Comparison of ENCODE assay signal across 17 mouse cellular contexts in the genomic region with DNA sequence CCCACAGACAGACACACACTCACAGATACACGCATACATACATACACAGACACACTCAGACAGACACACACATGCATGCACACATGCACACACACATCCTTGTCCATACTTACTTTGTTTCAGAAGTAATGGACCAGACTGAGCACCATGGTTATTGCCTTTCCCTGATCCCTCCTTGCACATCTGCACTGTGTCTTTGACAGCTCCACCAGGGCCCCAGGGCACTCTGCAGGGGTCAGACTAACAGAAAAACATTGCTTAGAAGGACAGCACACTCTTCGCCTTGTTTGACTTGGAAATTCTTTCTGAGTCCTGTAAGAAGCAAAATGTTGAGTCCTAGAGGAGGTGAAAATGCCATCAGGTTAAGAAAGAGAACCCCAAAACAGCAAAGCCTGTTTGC.
DNase-seq lines count a peak whose midpoint lies in the region; ATAC-seq lines count a peak whose summit lies in the region.
"Had no signal": no experiment of that assay in that cellular context is flagged by ENCODE, and none has a peak within 500 bp of the region (broad histone marks: within the 10 kb centered on the region; RNA-seq: fewer than 3 reads in every experiment).

No protein-coding gene starts in this region.

- 45% methylated on average over 2 of the region's 2 CpGs for WGBS in embryonic facial prominence, embryonic 10.5 days
- 72% methylated on average over 2 of the region's 2 CpGs for WGBS in midbrain, embryonic 16.5 days

- H3K9ac ChIP-seq in midbrain, embryonic 16.5 days (ENCODE audit: low read depth, low read length), result no peak overlapping the region
- H3K9ac ChIP-seq: forebrain, embryonic 15.5 days; heart, embryonic 15.5 days; liver, embryonic 12.5 days; neural tube, embryonic 13.5 days had no signal

- H3K27me3 ChIP-seq in megakaryocyte, embryonic 14.5 days (replicated peaks), result peaks cover 3% of the 10 kb centered on the region
- H3K27me3 ChIP-seq in embryonic facial prominence, embryonic 10.5 days (replicated peaks; ENCODE audit: low read depth, poor library complexity, severe bottlenecking), result no peaks in the 10 kb centered on the region
- H3K27me3 ChIP-seq in midbrain, embryonic 16.5 days (ENCODE audit: control insufficient read depth, insufficient read depth, low read depth, low read length), result no peaks in the 10 kb centered on the region
- H3K27me3 ChIP-seq: forebrain, embryonic 15.5 days; heart, embryonic 15.5 days; liver, embryonic 12.5 days; neural tube, embryonic 13.5 days had no signal

- peak; percentile 19 for DNase-seq in embryonic facial prominence, embryonic 10.5 days (ENCODE audit: low spot score)
- peak; percentile 67 for DNase-seq in lung, postnatal 10 days
- DNase-seq in left cerebral cortex, postnatal 14 days (ENCODE audit: low spot score in 2 of 2), result no peak
- no peak for DNase-seq in spleen, postnatal 36 days (ENCODE audit: low spot score in 2 of 2)
- DNase-seq: cerebellum, adult 8-10 months; heart, adult 11 months; thymus, postnatal 36 days had no signal

- H3K4me2 ChIP-seq in midbrain, embryonic 16.5 days (ENCODE audit: low read length), result no peak overlapping the region
- H3K4me2 ChIP-seq: forebrain, embryonic 15.5 days; heart, embryonic 15.5 days; liver, embryonic 12.5 days; neural tube, embryonic 13.5 days had no signal

- H3K4me3 ChIP-seq in megakaryocyte, embryonic 14.5 days (replicated peaks), result peak overlapping the region; percentile 38
- no peak overlapping the region for H3K4me3 ChIP-seq in embryonic facial prominence, embryonic 10.5 days
- no peak overlapping the region for H3K4me3 ChIP-seq in midbrain, embryonic 16.5 days (ENCODE audit: low read depth, low read length)
- H3K4me3 ChIP-seq: erythroblast, embryonic 14.5 days; forebrain, embryonic 15.5 days; heart, embryonic 15.5 days; layer of hippocampus, adult 2 months; liver, embryonic 12.5 days; neural tube, embryonic 13.5 days had no signal

- H3K9me3 ChIP-seq in megakaryocyte, embryonic 14.5 days, result no peaks in the 10 kb centered on the region
- no peaks in the 10 kb centered on the region for H3K9me3 ChIP-seq in embryonic facial prominence, embryonic 10.5 days
- no peaks in the 10 kb centered on the region for H3K9me3 ChIP-seq in midbrain, embryonic 16.5 days (replicated peaks; ENCODE audit: control insufficient read depth, low read length, poor library complexity, severe bottlenecking)
- H3K9me3 ChIP-seq: forebrain, embryonic 15.5 days; heart, embryonic 15.5 days; liver, embryonic 12.5 days; neural tube, embryonic 13.5 days had no signal

- no peak for ATAC-seq in megakaryocyte, adult 5-6 weeks (ENCODE audit: poor library complexity, severe bottlenecking)
- no peak; the same call in 1 of the 2 replicates for ATAC-seq in midbrain, embryonic 16.5 days
- ATAC-seq: forebrain, embryonic 15.5 days; liver, embryonic 12.5 days had no signal

- 0 out of 2 replicates have a peak overlapping the region, but pooled peaks have one; percentile 11 for H3K27ac ChIP-seq in embryonic facial prominence, embryonic 10.5 days (replicated peaks)
- H3K27ac ChIP-seq in midbrain, embryonic 16.5 days (ENCODE audit: low read length), result no peak overlapping the region
- H3K27ac ChIP-seq: forebrain, embryonic 15.5 days; heart, embryonic 15.5 days; kidney, postnatal 0 days; layer of hippocampus, adult 2 months; liver, embryonic 12.5 days; neural tube, embryonic 13.5 days had no signal

- no peaks in the 10 kb centered on the region for H3K36me3 ChIP-seq in megakaryocyte, embryonic 14.5 days (replicated peaks; ENCODE audit: low read length)
- no peaks in the 10 kb centered on the region for H3K36me3 ChIP-seq in embryonic facial prominence, embryonic 10.5 days (replicated peaks)
- no peaks in the 10 kb centered on the region for H3K36me3 ChIP-seq in midbrain, embryonic 16.5 days (ENCODE audit: control insufficient read depth, insufficient read depth, low read length)
- H3K36me3 ChIP-seq: forebrain, embryonic 15.5 days; heart, embryonic 15.5 days; liver, embryonic 12.5 days; neural tube, embryonic 13.5 days had no signal

- no peaks in the 10 kb centered on the region for H3K4me1 ChIP-seq in megakaryocyte, embryonic 14.5 days
- H3K4me1 ChIP-seq in embryonic facial prominence, embryonic 10.5 days, result peaks cover 11% of the 10 kb centered on the region
- H3K4me1 ChIP-seq in midbrain, embryonic 16.5 days (ENCODE audit: control insufficient read depth, insufficient read depth, low read length), result no peaks in the 10 kb centered on the region
- H3K4me1 ChIP-seq: forebrain, embryonic 15.5 days; heart, embryonic 15.5 days; liver, embryonic 12.5 days; neural tube, embryonic 13.5 days had no signal

- intact Hi-C loops in left cerebral cortex, postnatal 14 days (cut with DNase I), result no loop called here

Comparison
In these comparisons a context has a peak if more than half of its experiments do, and no peak if none do; other contexts are left out.
1. DNase-seq: peak in embryonic facial prominence, embryonic 10.5 days (single experiment) and lung, postnatal 10 days (single experiment); none in left cerebral cortex, postnatal 14 days (0 of 2) and spleen, postnatal 36 days (0 of 2).